Mouse (Mus musculus) kidney, adult 9 months (tissue): ENCODE measurements at regions not wholly inside any gene's neighbourhood (a gene's known extent, or its start where the extent isn't known, plus 50 kb on each side); places are given as distances from the start of the nearest gene placed in this dataset.

Experiments
- DNase-seq: peaks from one replicate; pipeline ENCODE4 v3.0.0; 2022

- no peak for DNase-seq
Measured at GRCm38 (mm10) chr5:133482291-133483086, 617.0 kb upstream of the Castor2 start.

GRCm38 (mm10) chr5:133479205-133479604, 620.3 kb upstream of the Castor2 start:
- no peak for DNase-seq

- DNase-seq: no peak
Measured at GRCm38 (mm10) chr5:133453349-133454049, 646.0 kb upstream of the Castor2 start.

- DNase-seq: no peak
Measured at GRCm38 (mm10) chr5:133449926-133450325, 649.6 kb upstream of the Castor2 start.

GRCm38 (mm10) chr5:133400826-133401225, 698.7 kb upstream of the Castor2 start:
- no peak for DNase-seq

- DNase-seq: no peak
Measured at GRCm38 (mm10) chr5:133389896-133390295, 709.6 kb upstream of the Castor2 start.

- DNase-seq: no peak
Measured at GRCm38 (mm10) chr5:133389023-133389840, 710.3 kb upstream of the Castor2 start.

- no peak for DNase-seq
Measured at GRCm38 (mm10) chr5:133385374-133386349, 713.8 kb upstream of the Castor2 start.

- DNase-seq: no peak
Measured at GRCm38 (mm10) chr5:133365771-133366170, 733.7 kb upstream of the Castor2 start.

- DNase-seq: no peak
Measured at GRCm38 (mm10) chr5:133347516-133347915, 752.0 kb upstream of the Castor2 start.

- DNase-seq: no peak
Measured at GRCm38 (mm10) chr5:133341973-133342372, 757.5 kb upstream of the Castor2 start.

GRCm38 (mm10) chr5:133320626-133321025, 777.5 kb upstream of the Auts2 start:
- DNase-seq: no peak

- DNase-seq: no peak
Measured at GRCm38 (mm10) chr5:133320206-133320605, 777.1 kb upstream of the Auts2 start.

- DNase-seq: no peak
Measured at GRCm38 (mm10) chr5:133314031-133314430, 770.9 kb upstream of the Auts2 start.

- DNase-seq: no peak
Measured at GRCm38 (mm10) chr5:133310979-133311890, 768.1 kb upstream of the Auts2 start.

GRCm38 (mm10) chr5:133267887-133268286, 724.7 kb upstream of the Auts2 start:
- no peak for DNase-seq

- DNase-seq: no peak
Measured at GRCm38 (mm10) chr5:133267356-133267755, 724.2 kb upstream of the Auts2 start.

GRCm38 (mm10) chr5:133264976-133265375, 721.8 kb upstream of the Auts2 start:
- peak; percentile 18 for DNase-seq

- no peak for DNase-seq
Measured at GRCm38 (mm10) chr5:133218801-133219200, 675.7 kb upstream of the Auts2 start.

- DNase-seq: no peak
Measured at GRCm38 (mm10) chr5:133198546-133198945, 655.4 kb upstream of the Auts2 start.
